Mouse (Mus musculus): ENCODE results near the gene Ly6g6f. TPM values are rescaled to one million over a fixed set of nuclear protein-coding genes. Genes with fewer than 3 reads are reported as not detected.

Gene Ly6g6f
- polyA plus RNA-seq (2014; fragmentation: Illumina TruSeq; extraction: RNeasy Lipid Tissue Mini Kit (QIAGEN cat#74804); ENCODE audit: low read depth, low replicate concordance) = not detected

DNA sequence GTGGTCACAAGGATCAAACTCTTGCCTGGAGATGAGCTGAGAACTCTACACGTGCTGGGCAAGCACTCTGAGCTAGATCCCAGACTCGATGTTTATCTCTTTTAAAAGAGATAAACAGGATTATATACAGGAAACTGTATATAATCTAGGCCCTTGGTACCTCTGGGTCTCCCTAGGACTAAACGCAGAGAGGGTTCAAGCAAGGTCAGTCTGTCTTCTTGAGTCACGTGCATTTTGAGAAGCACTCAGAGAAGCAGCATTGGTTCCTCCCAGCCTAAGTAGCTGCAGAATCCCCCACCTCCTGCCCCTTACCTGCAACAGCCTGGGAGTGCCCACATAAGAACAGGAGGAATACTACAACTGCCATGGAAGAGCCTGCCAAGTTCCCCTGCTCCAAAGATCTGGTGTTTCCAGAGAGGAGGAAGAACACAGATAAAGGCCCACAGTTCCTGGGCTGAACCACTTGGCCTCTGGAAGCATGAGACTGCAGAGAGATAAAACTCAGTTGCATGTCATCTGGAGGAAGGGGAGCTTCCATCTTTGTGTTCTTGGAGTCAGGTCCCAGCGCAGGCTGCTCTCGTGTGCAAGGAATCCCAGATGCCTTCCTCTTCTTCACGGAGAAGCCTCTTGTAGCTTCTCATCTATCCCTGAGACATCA is at the start of gene Ly6g6f:
Gene Ly6g6f (minus strand): TSS at position 403 of the 658 bp plus-strand sequence.

DNA sequence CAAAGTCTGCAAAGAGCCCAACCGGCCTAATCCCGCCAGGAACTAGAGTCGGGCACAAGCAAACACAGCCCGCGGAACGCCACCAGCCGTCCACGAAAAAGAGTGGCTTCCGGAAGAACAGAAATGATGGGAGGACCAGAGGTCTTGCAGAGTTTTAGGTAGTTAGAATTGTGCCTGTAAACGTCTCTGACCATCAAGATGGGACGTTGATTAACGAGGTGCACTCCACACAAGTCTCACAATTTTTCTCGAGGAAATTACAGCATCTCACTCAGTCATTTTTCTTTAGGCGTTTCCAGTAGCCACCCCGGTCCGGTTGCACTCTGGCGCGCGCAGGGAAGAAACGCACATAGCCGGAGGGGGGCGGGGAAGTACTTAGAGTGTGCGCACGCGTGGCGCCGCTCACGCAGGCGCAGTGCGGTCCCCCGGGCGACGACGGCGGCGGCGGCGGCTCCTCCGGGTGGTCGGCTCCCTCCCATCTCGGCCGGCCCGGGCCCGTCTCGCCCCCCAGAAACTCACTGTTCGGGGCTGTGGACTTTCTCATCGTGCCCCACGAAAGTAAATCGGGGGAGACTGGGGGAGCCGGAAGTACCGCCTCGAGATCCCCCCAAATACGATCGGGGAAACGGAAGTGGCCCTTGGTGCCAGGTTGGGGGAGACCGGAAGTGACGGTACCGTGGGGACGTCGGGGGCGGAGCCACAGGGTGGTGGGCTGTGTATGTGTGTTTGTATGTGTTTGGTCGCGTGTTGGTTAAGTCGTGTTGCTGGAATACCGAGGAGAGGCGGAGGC is 49.6 kb upstream of the Ly6g6f start, which contains the start of gene Bag6:
Gene Bag6 (plus strand): TSS at position 378 of the 790 bp plus-strand sequence.

DNA sequence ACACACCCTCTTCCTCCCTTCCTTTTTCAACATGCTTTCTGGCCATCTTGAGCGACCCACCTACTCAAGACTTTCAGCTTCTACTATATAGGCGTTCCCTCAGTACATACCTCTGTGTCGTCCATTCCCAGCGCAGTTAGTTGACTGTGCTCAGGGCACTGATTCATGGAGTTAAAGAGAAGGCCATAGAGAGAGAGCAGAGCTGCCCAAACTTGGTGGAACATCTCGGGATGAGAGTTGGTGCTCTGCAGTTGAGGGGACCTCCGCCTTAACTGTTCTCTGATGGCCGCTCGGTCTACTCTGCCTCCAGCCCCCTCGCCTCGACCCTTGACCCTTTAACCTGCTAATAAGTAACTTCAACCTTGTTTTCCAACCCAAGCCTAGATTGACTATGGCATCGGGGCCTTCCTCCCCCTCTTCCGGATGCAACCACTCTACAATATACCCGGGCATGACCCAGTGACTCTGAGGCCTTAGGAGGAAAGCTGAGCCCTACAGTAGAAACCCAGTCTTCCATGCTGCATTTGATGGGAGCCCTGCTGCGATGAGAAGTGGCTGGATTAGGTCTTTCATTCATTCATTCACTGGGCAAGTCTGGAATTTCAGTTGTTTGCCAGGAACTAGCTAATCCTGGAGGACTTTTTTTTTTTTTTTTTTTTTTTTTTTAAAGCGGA is 46.2 kb upstream of the Ly6g6f start, which contains the start of gene Apom:
Gene Apom (minus strand): TSS at position 551 of the 674 bp plus-strand sequence.

DNA sequence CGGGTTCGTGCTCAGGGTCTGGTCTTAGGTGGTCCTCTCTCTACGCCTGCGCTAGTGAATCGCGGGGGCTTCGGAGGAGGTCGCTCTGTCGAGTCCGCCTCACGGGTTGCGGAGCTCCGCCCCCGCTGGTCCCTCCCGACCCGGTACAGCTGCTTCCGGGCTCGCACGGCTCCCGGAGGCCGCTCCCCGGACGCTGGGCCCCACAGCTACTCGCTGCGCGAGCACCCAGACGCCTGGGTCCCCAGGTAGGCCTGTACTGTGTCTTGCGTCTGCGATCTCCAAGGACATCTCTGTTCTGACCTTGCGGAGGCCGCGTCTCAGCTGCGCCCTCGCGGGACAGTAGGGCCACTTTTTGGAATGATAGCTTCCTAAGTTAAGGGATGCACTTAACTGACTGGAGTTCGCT is 40.8 kb upstream of the Ly6g6f start, which contains the start of gene D17H6S53E:
Gene D17H6S53E (plus strand): TSS at position 168 of the 406 bp plus-strand sequence.

DNA sequence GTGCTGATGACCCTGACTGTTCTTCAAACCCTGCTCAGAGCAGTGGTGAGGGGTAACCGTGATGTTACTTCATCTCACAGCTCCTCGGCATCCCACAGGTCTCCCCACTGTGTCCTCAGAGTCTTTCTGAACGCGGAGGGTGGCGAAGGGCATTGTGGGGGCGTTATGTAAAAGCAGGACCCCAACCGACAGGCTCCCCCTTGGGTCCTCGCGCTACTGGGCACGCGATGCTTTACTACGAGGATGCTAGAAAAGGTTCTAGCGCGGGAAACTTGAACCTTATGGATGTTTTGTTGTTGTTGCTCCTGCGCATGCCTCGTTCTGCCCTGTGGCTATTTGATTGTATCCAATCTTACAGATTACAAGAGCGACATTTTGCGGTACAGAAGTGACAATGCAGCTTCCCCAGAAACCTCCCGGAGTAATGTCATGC is 36.5 kb upstream of the Ly6g6f start, which contains the start of gene Csnk2b:
Gene Csnk2b (minus strand): TSS at position 183 of the 433 bp plus-strand sequence.

DNA sequence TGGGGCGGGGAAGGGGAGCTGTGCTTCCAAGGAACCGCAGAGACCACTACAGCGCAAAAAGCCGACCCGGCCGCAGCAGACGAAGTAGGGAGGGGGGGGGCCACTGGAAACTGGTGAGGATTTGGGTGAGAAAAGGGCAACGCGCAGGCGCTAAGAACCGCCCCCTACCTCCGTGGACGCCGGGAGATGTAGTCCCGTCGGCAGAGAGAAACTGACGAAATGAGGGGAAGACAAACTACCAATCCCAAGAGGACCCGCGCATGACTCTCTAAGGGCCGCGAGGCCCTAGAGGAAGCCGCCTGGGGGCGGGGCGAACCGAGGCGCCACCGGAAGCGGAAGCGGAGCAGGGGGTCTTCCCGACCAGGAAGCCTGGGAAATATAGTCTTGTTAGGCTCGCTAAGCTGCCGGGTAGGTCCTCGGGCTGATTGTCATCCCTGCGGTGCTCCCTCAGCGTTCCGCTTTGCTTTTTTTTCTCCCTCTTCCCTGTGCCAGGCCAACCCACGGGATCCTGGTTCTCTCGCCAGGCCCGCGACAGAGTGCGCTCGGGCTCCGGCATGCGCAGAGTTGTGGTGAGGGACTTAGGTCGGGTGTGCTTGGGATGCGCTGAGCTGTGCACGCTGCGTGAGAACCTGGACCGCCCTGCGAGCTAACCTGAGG is 35.9 kb upstream of the Ly6g6f start, which contains the start of gene Gpank1:
Gene Gpank1 (plus strand): TSS at position 313 of the 657 bp plus-strand sequence.

DNA sequence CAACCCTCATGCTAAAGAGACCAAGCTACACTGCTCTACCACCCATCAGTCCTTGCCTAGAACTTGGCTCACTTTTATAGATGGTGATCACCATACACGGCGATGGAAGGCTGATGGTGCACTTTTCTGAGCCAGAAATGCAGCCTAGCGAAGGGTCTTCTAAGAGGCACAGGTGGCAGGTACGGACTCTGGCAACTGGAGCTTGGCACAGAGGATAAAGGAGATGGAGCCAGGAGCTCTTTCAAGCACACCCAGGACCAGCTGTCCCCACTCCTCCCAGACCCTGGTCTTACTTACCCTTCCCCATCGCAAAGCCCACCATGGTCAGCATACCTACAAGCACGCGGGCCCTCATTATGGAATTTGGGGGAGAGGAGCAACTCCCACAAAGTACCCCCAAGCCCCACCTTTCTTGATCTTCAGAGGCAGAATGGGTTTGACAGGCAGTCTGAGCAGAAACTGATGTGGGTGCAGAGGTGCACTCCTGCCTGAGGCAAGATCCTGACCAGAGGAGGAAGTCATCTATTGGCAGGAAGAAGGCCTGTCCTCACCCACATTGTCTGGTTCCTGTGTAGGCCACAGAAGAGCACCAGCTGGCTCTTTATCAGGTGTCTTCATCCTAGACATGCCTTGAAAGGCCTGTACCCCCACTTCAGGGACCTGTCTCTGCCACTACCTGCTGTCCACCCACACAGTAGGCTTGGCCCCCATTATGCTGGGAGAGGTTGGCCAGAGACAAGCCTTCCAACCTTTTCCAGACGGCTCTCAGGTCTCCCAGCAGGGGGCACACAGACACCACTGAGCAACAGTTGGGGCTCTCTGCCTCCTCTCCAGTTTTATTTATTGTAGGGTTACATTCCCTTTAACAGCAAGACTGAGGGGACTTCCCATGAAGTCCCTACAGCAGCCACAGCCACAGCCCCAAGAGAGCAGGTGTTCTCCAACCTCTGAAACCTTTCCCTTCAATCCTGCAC is 29.9 kb upstream of the Ly6g6f start, which contains the start of gene Ly6g5b:
Gene Ly6g5b (minus strand): TSS at position 383 of the 974 bp plus-strand sequence.

DNA sequence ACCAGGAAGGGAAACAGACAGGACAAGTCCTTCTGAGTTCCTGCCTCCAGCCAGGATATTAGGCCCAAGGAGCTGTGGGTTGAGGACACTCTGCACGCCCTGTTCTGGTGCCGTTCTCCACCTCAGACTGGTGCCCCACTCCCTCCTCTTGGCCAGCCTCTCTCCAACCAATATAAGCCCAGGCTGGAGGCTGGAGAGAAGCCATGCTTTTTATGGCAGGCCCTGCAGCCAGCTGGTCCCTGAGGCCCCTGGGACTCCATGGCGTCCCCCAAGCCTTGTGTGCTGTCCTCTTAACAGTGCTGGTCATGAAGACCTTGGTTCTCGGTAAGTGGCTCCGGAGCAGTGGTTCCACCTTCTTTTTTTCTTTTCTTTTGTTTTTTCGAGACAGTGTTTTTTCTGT is 22.7 kb upstream of the Ly6g6f start, which contains the start of gene Ly6g5c:
Gene Ly6g5c (plus strand): TSS at position 183 of the 400 bp plus-strand sequence.

DNA sequence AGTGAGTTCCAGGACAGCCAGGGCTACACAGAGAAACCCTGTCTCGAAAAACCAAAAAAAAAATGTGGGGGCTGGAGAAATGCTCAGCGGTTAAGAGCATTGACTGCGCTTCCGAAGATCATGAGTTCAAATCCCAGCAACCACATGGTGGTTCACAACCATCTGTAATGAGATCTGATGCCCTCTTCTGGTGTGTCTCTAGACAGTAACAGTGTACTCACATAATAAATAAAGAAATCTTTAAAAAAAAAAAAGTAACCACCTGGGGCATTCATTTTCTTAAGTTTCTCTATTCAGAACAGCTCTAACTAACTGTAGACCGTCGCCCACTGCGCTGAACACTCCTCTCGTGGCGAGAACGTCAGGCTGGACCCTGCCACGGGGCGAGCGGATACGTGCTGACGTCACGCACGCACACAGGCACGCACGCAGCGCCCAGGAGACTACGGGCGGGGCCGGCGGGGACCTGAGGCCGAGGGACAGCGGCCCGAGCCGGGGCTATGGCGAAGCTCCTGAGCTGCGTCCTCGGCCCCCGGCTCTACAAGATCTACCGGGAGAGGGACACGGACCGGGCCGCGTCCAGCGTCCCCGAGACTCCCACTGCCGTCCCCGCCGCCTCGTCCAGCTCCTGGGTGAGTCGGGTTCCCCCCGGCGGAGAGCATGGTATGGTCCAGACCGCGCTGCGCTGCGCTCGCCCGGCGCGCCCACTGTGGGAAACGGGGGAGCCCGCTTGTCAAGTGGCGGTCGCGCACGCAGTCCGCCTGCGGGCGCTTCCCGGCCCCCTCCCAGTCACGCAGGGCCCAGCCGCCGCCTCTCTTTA is 3.6 kb upstream of the Ly6g6f start, which contains the start of gene Abhd16a:
Gene Abhd16a (plus strand): TSS at position 439 of the 820 bp plus-strand sequence.

DNA sequence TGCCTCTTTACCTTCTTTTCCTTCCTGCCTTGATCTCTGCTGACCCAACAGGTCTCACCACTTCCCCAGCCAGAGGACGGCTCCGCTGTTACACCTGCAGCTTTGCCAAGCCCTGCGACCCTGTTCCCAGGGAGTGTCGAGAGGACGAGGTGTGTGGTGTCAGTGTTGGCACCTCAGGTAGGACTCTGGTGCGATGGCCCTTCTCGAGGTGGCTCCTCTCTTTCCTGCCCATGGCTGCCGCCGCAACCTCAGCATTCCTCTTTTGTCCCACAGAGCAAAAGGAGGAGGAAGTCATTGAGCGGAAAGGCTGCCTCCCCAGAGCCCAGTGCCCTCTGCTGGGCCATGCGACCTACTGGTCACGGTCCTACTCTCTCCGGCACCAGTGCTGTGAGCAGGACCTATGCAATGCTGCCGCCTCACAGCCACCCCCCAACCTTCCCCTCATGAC is 7.6 kb downstream of the Ly6g6f start, which contains the start of gene Ly6g6d:
Gene Ly6g6d (minus strand): TSS at position 280 of the 448 bp plus-strand sequence.

DNA sequence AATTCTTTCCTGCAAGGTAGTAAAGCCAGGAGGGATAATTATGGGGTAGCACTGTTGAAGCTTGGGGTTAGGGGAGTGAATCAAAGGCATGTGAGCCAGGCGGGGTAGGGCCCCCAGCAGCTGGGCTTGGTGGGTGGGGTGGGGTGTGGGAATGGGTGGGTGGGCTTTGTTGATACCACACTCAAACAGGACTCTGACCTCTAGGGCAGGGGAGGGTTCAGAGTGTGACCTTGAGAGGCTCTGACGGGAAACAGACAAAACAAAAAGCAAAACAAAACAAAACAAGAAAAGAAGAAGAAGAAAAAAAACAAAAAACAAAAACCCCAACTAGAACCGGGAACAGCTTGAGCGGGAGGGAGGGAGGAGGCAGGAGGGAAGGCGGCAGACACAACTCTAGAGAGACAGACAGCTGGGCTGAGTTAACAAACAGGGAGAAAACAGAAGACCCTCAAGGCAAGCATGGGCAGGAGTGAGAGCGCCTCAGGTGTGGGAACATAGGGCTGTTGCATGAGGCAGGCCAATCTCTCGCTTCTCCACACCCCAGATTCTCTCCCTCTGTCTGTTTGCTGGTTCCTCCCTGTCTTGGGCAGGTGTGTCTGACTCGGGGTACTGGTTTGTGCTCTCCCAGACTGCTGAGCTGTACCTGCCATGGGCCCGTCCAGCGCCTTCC is 8.8 kb downstream of the Ly6g6f start, which contains the start of gene Ly6g6e:
Gene Ly6g6e (plus strand): TSS at position 396 of the 670 bp plus-strand sequence.

DNA sequence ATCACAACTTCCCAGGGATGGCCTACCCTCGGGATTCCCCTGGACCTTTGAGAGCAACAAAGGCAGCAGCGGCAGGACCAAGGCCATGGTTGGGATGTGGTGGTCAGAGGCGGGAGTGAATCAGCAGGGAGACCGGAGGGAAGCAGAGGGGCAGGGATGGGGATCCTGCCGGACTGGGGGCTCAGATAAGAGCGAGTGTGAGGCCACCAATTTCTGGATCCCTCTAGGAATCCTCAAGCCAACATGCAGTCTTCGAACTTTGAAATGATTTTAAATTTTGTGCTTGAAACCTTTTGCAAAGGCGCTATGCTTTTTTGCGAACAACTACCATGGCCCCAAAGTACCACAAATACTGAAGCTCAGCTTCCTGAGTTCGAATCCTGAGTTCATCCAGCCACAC is 19.3 kb downstream of the Ly6g6f start, which contains the start of gene Mpig6b:
Gene Mpig6b (minus strand): TSS at position 101 of the 400 bp plus-strand sequence.

DNA sequence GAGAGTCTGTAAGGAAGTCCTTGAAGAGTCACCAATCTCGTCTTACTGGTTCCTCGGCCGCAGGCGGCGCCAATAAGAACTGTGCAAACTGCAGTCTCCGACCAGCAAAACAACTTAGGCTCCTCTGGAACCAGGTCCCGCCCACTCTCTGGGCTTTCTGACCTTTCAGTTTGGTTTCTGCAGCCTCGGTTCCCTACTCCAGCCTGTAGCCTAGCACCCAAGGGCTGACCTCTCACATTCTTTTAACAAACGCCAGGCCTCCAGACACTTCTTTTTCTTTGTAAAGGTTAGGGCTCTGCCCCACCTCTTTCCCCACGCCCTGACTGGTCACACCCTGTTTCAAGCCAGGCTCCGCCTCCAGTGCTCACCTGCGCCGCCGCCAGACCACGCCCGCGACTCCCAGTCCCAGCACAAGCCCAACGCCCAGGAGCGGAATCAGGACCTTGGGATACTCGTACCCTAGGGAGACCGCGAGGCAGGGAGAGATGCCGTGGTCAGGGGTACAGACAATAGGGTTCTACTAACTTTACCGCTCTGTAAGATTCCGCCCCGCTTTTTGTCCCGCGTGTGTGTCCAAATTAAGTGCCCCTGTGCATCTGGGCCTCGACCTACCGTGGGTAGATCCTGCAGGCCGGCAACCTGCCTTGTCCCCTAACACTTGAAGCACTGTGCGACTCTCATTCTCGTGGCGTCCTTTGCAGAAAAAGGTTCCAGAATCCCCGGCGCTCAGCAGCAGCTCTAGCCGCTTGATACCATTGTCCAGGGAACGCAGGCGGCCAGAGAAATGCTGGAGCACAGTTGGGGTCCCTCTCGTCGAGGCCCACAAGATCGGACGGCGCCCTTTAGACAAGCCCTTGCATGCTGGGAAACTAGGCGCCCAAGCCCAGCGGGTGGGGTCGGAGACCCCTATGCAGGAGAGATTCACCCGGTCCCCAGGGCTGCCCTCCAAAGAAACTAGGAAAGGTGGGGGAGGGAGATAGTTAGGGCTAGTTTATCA is 20.2 kb downstream of the Ly6g6f start, which contains the start of gene Ly6g6c:
Gene Ly6g6c (plus strand): TSS at position 438 of the 997 bp plus-strand sequence.

DNA sequence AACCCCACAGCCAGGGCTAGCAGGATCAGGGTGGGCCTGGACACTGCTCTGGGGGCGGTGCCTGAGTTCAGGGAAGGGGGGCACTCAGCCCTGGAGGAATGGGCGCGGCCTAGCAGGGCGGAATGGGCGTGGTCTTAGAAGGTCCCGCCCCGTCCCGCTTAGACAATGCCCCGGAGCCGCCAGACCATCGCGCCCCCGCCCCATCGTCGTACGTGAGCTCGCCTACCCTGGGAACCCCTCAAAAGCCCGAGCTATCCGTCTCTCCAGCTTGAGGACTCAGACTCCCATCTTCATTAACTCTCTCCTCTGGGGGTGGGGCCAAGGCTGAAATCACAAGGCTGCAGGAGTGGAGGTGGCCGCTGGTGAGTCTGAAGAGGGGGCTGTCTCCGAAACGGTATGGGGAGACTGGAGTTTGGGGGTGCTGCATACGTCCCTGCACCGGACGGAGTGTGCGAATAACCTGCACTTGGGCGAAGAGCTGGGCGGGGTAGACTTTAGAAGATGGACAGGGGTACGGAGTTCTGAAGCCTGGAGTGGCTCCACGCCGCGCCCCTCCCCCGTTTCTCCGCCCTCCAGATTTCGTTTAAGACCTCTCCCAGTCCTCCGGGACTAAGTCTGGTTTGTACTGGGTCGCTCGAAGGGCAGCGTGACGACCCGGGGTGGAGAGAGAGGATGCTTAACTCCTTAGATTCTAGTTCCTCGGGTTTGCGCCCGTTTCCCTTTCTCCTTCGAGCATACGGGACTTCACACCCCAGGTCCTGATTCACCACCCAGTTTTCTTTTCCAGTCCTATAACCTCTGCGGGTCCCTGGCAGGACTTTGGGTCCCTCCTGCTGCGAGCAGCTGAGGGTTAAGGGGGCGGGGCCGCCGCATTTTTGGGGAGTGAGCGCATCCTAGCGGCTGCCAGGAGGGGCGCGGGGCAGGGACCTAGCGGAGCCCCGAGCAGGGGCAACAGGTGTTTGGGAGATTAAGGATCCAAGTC is 26.2 kb downstream of the Ly6g6f start, which contains the start of gene Ddah2:
Gene Ddah2 (plus strand): TSS at position 125 of the 982 bp plus-strand sequence.

DNA sequence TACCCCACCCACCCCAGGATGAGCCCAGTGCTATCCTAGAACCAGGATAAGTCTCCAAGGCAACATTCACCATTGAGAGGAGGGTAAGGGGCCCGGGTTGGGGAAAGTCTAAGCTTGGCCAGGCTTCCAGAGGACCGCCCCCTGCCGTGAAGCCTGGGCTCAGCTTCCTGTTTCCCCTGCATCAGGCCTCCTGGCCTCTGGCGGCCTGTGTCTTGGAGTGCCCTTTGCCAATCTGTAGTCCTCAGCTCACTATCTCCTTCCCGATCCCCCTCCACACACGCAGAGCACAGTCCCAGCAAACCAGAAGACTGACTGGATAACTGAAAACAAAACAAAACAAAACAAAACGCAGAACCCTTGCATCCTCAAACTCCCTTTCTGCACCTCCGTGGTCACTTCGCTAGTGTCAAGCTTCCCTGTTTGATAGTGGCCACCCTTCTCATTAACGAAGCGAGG is 35.8 kb downstream of the Ly6g6f start, which contains the start of gene Clic1:
Gene Clic1 (plus strand): TSS at position 406 of the 456 bp plus-strand sequence.

Data from adrenal gland, adult 10 weeks (tissue).